Mouse (Mus musculus): ENCODE measurements around the gene 2310002L09Rik.
"Not testable (repeated sequence)": the region's sequence is repeated elsewhere in the genome, so short reads cannot be mapped to it uniquely, and the experiment has no call there.

Gene 2310002L09Rik

DNA sequence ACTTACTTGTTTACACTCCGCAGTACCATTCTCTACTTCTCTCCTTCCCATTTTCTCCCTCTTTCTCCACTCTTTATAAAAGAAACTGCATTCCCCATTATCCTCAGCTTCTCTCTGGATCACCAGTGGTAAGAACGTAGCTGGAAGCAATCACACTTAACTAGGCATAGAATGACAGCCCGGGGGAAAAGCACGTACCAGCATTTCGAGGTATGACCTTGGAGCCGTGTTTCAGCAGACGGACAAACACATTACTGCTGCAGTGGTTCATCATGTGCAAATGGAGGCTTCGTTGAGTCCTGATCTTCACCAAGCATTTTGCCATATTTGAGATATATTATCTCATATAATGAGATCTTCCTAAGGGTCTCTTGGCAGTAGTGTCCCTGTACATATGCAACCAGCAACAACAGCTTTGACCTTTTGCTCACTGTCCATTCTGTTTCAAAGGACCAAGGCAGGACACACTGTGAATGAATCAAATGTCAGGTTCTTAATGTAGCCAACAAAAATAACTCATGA lies at the start of gene 2310002L09Rik:
Gene 2310002L09Rik (minus strand): TSS at position 472 of the 522 bp plus-strand sequence.
- no peak for DNase-seq (ENCODE audit: low spot score in 2 of 2)

DNA sequence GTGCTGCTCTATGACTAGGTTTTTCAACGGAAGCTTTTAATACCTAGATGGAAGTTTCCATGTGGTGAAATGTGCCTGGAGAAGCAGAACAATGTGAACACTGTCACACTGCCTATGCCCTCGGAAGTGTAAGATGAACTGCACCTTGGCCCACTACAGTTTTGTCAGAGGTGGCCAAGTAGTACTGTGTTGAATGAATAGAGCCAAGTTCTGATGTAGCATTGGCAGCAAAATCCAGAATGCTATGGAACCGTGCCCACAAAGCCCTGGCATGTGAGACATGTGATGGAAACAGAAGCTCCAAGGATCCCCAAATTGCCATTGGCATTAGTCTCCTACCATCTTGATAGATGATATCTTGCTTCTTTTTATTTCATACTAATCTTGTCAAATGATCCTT lies 29.8 kb upstream of the 2310002L09Rik start:
- DNase-seq (ENCODE audit: low spot score in 2 of 2) = peak in 1 of 2 experiments; percentile 2

DNA sequence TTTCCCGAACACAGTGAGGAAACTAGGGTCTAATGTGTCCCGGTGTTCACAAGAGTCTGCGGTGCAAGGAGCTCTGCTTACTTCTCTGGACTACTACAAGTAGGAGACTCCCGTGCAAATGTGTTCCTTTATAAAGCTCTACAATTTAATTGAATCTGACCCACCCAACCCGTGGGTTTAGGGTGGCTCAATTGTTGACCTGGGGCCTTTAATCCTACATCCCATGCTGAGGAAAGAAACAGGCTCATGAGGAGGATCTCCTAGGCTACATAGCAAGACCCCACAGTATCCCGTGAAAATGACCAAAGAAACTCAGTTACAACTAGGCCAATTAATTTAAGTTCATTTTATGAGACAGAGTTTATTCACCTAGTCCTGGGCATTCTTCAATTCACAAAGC lies 30.0 kb downstream of the 2310002L09Rik start, which contains the start of gene Gm11756:
Gene Gm11756 (minus strand): TSS at position 101 of the 400 bp plus-strand sequence.
- not testable (repeated sequence) for DNase-seq (ENCODE audit: low spot score in 2 of 2)

DNA sequence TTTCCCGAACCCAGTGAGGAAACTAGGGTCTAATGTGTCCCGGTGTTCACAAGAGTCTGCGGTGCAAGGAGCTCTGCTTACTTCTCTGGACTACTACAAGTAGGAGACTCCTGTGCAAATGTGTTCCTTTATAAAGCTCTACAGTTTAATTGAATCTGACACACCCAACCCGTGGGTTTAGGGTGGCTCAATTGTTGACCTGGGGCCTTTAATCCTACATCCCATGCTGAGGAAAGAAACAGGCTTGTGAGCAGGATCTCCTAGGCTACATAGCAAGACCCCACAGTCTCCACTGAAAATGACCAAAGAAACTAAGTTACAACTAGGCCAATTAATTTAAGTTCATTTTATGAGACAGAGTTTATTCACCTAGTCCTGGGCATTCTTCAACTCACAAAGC lies 44.8 kb downstream of the 2310002L09Rik start, which contains the start of gene Gm13871:
Gene Gm13871 (minus strand): TSS at position 101 of the 400 bp plus-strand sequence.
- not testable (repeated sequence) for DNase-seq (ENCODE audit: low spot score in 2 of 2)

DNA sequence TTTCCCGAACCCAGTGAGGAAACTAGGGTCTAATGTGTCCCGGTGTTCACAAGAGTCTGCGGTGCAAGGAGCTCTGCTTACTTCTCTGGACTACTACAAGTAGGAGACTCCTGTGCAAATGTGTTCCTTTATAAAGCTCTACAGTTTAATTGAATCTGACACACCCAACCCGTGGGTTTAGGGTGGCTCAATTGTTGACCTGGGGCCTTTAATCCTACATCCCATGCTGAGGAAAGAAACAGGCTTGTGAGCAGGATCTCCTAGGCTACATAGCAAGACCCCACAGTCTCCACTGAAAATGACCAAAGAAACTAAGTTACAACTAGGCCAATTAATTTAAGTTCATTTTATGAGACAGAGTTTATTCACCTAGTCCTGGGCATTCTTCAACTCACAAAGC lies 59.6 kb downstream of the 2310002L09Rik start, which contains the start of gene Gm11757:
Gene Gm11757 (minus strand): TSS at position 101 of the 400 bp plus-strand sequence.
- DNase-seq (ENCODE audit: low spot score in 2 of 2) = not testable (repeated sequence)

Data from cerebellum, postnatal 4 days (tissue).